Mouse (Mus musculus) hindbrain, embryonic 12.5 days (tissue): Measurements from ENCODE around the gene Ythdf2. TPM values are rescaled to one million over a fixed set of nuclear protein-coding genes. Genes with fewer than 3 reads are reported as not detected.

Source experiments
- ATAC-seq: fragments of 200-750 bp; cut with Nextera tagmentation; 2 replicates; pipeline ENCODE4 v1.8.0; 2017; ENCODE audit warnings: moderate TSS enrichment; ENCODE audit not compliant: low FRiP score
- H3K27ac ChIP-seq: fragments of 300-500 bp; sonication (generic); 2 replicates; pipeline ENCODE4 v1.5.1; 2016; ENCODE audit warnings: mild to moderate bottlenecking
- H3K27me3 ChIP-seq: fragments of 300-500 bp; sonication (generic); 2 replicates; pipeline ENCODE4 v1.6.1; 2016; ENCODE audit warnings: mild to moderate bottlenecking
- H3K36me3 ChIP-seq: fragments of 300-500 bp; sonication (generic); 2 replicates; pipeline ENCODE4 v1.6.1; 2016; ENCODE audit warnings: mild to moderate bottlenecking
- H3K4me1 ChIP-seq: fragments of 300-500 bp; sonication (generic); 2 replicates; pipeline ENCODE4 v1.6.1; 2016
- H3K4me2 ChIP-seq: fragments of 300-500 bp; sonication (generic); replicated peaks from 2 replicates; pipeline ENCODE4 v1.6.1; 2016; ENCODE audit warnings: mild to moderate bottlenecking
- H3K4me3 ChIP-seq: fragments of 300-500 bp; sonication (generic); 2 replicates; pipeline ENCODE4 v1.5.1; 2016; ENCODE audit warnings: mild to moderate bottlenecking
- H3K9ac ChIP-seq: fragments of 300-500 bp; sonication (generic); 2 replicates; pipeline ENCODE4 v1.6.1; 2016; ENCODE audit warnings: mild to moderate bottlenecking, moderate library complexity
- H3K9me3 ChIP-seq: fragments of 300-500 bp; sonication (generic); replicated peaks from 2 replicates; pipeline ENCODE4 v1.6.1; 2016; ENCODE audit warnings: mild to moderate bottlenecking
- WGBS: fragments of 180-500 bp; shearing (Covaris S2); methylation state at CpG from one replicate; pipeline ENCODE4 v1.1.7; 2016; 5-methylcytosine and 5-hydroxymethylcytosine counted together
- polyA plus RNA-seq: library from polyadenylated mRNA; unstranded; fragments of >200 nt; fragmentation: Nextera tagmentation; extraction: Ambion mirVana; gene quantifications from 2 replicates; pipeline ENCODE4 v1.2.1, GENCODE M21; 2016

Gene Ythdf2
- polyA plus RNA-seq: 141 and 149 TPM in 2 replicates

- 1% methylated on average over 72 of the region's 78 CpGs for WGBS
- ATAC-seq: peak; percentile 98
These were observed at the start of gene Ythdf2 for GRCm38 (mm10) chr4:132211953-132212734. Ythdf2 (minus strand) TSS chr4:132212303.

GRCm38 (mm10) chr4:132260404-132261379, 48.6 kb upstream of the Ythdf2 start:
- Histone ChIP-seq H3K36me3 (no peaks in the 10 kb centered on the region), H3K9ac (peak overlapping the region; percentile 98)
- 5% methylated on average over 28 of the region's 64 CpGs for WGBS

More at GRCm38 (mm10) chr4:132211953-132212734, at the start of gene Ythdf2:
- Histone ChIP-seq H3K9ac (peak within 1 kb of the TSS; percentile 100), H3K27ac (peak within 1 kb of the TSS; percentile 88), H3K27me3 (no peaks in the 10 kb centered on the region), H3K4me3 (peak within 1 kb of the TSS; percentile 100), H3K4me2 (peak within 1 kb of the TSS; percentile 76), H3K9me3 (no peaks in the 10 kb centered on the region), H3K4me1 (peaks cover 17% of the 10 kb centered on the region), H3K36me3 (peaks cover 15% of the 10 kb centered on the region)

GRCm38 (mm10) chr4:132259248-132259647, 47.1 kb upstream of the Ythdf2 start:
- no peak for ATAC-seq
- H3K4me1 ChIP-seq: peaks cover 23% of the 10 kb centered on the region
- no peaks in the 10 kb centered on the region for H3K36me3 ChIP-seq
- no peak overlapping the region; the same call in 1 of the 2 replicates for H3K4me2 ChIP-seq
- no peak overlapping the region for H3K4me3 ChIP-seq
- H3K9ac ChIP-seq: no peak overlapping the region
- 93% methylated on average over 4 of the region's 4 CpGs for WGBS
- no peaks in the 10 kb centered on the region for H3K9me3 ChIP-seq
- no peaks in the 10 kb centered on the region for H3K27me3 ChIP-seq
- no peak overlapping the region for H3K27ac ChIP-seq

More at GRCm38 (mm10) chr4:132260404-132261379, 48.6 kb upstream of the Ythdf2 start:
- Histone ChIP-seq H3K9me3 (no peaks in the 10 kb centered on the region), H3K4me2 (peak overlapping the region; percentile 89), H3K27ac (peak overlapping the region; percentile 93), H3K4me1 (peaks cover 23% of the 10 kb centered on the region), H3K27me3 (no peaks in the 10 kb centered on the region), H3K4me3 (peak overlapping the region; percentile 90)
- peak; percentile 80 for ATAC-seq

GRCm38 (mm10) chr4:132256384-132256783, 44.3 kb upstream of the Ythdf2 start:
- H3K4me3 ChIP-seq: no peak overlapping the region
- H3K27ac ChIP-seq: no peak overlapping the region
- H3K27me3 ChIP-seq: no peaks in the 10 kb centered on the region
- no peak overlapping the region for H3K9ac ChIP-seq
- ATAC-seq: no peak
- peaks cover 18% of the 10 kb centered on the region for H3K4me1 ChIP-seq
- H3K9me3 ChIP-seq: no peaks in the 10 kb centered on the region
- no peak overlapping the region for H3K4me2 ChIP-seq
- 92% methylated on average over 3 of the region's 3 CpGs for WGBS
- peaks cover 2% of the 10 kb centered on the region for H3K36me3 ChIP-seq

GRCm38 (mm10) chr4:132254986-132255385, 42.9 kb upstream of the Ythdf2 start:
- Histone ChIP-seq H3K36me3 (peaks cover 14% of the 10 kb centered on the region), H3K9me3 (no peaks in the 10 kb centered on the region), H3K4me2 (no peak overlapping the region), H3K9ac (no peak overlapping the region), H3K27me3 (no peaks in the 10 kb centered on the region), H3K4me1 (peaks cover 12% of the 10 kb centered on the region), H3K27ac (no peak overlapping the region), H3K4me3 (no peak overlapping the region)
- no peak for ATAC-seq
- WGBS: 77% methylated on average over 3 of the region's 3 CpGs

GRCm38 (mm10) chr4:132253622-132254021, 41.5 kb upstream of the Ythdf2 start:
- peaks cover 25% of the 10 kb centered on the region for H3K36me3 ChIP-seq
- no peak overlapping the region for H3K9ac ChIP-seq
- H3K9me3 ChIP-seq: no peaks in the 10 kb centered on the region
- no peak for ATAC-seq
- H3K27ac ChIP-seq: no peak overlapping the region
- no peak overlapping the region for H3K4me3 ChIP-seq
- 95% methylated on average over 2 of the region's 2 CpGs for WGBS
- H3K4me1 ChIP-seq: no peaks in the 10 kb centered on the region
- no peak overlapping the region for H3K4me2 ChIP-seq
- no peaks in the 10 kb centered on the region for H3K27me3 ChIP-seq

- Histone ChIP-seq H3K4me1 (no peaks in the 10 kb centered on the region), H3K27ac (no peak overlapping the region), H3K4me3 (no peak overlapping the region), H3K4me2 (no peak overlapping the region), H3K9me3 (no peaks in the 10 kb centered on the region), H3K36me3 (peaks cover 30% of the 10 kb centered on the region), H3K27me3 (no peaks in the 10 kb centered on the region), H3K9ac (no peak overlapping the region)
- ATAC-seq: no peak
- WGBS: 88% methylated on average over 8 of the region's 8 CpGs
These were observed 41.0 kb upstream of the Ythdf2 start for GRCm38 (mm10) chr4:132253128-132253527.

- Histone ChIP-seq H3K9ac (no peak overlapping the region), H3K4me1 (no peaks in the 10 kb centered on the region), H3K36me3 (peaks cover 40% of the 10 kb centered on the region), H3K4me3 (no peak overlapping the region), H3K27ac (no peak overlapping the region), H3K9me3 (no peaks in the 10 kb centered on the region), H3K4me2 (no peak overlapping the region), H3K27me3 (no peaks in the 10 kb centered on the region)
- no peak for ATAC-seq
- WGBS: 96% methylated on average over 9 of the region's 9 CpGs
These were observed 39.5 kb upstream of the Ythdf2 start for GRCm38 (mm10) chr4:132251596-132251995.

- 93% methylated on average over 5 of the region's 5 CpGs for WGBS
- peaks cover 70% of the 10 kb centered on the region for H3K36me3 ChIP-seq
- no peaks in the 10 kb centered on the region for H3K27me3 ChIP-seq
- H3K27ac ChIP-seq: no peak overlapping the region
- no peaks in the 10 kb centered on the region for H3K9me3 ChIP-seq
- no peak for ATAC-seq
- no peak overlapping the region for H3K4me2 ChIP-seq
- H3K4me3 ChIP-seq: no peak overlapping the region
- H3K4me1 ChIP-seq: no peaks in the 10 kb centered on the region
- no peak overlapping the region for H3K9ac ChIP-seq
These were observed 35.4 kb upstream of the Ythdf2 start for GRCm38 (mm10) chr4:132247451-132247997.

GRCm38 (mm10) chr4:132245643-132246042, 33.5 kb upstream of the Ythdf2 start:
- no peak overlapping the region for H3K4me2 ChIP-seq
- no peaks in the 10 kb centered on the region for H3K27me3 ChIP-seq
- no peaks in the 10 kb centered on the region for H3K9me3 ChIP-seq
- H3K4me1 ChIP-seq: no peaks in the 10 kb centered on the region
- no peak overlapping the region for H3K9ac ChIP-seq
- no peak overlapping the region for H3K4me3 ChIP-seq
- ATAC-seq: no peak
- peaks cover 79% of the 10 kb centered on the region for H3K36me3 ChIP-seq
- WGBS: 95% methylated on average over 3 of the region's 3 CpGs
- H3K27ac ChIP-seq: no peak overlapping the region

- H3K9ac ChIP-seq: no peak overlapping the region
- no peaks in the 10 kb centered on the region for H3K4me1 ChIP-seq
- H3K27ac ChIP-seq: no peak overlapping the region
- H3K27me3 ChIP-seq: no peaks in the 10 kb centered on the region
- 89% methylated on average over 3 of the region's 3 CpGs for WGBS
- H3K9me3 ChIP-seq: no peaks in the 10 kb centered on the region
- no peak overlapping the region for H3K4me2 ChIP-seq
- H3K4me3 ChIP-seq: no peak overlapping the region
- ATAC-seq: no peak
- H3K36me3 ChIP-seq: peaks cover 79% of the 10 kb centered on the region
These were observed 29.1 kb upstream of the Ythdf2 start for GRCm38 (mm10) chr4:132241208-132241607.

GRCm38 (mm10) chr4:132240367-132240766, 28.3 kb upstream of the Ythdf2 start:
- Histone ChIP-seq H3K9me3 (no peaks in the 10 kb centered on the region), H3K9ac (no peak overlapping the region), H3K27ac (no peak overlapping the region), H3K27me3 (no peaks in the 10 kb centered on the region), H3K36me3 (peaks cover 78% of the 10 kb centered on the region), H3K4me3 (no peak overlapping the region), H3K4me1 (no peaks in the 10 kb centered on the region), H3K4me2 (no peak overlapping the region)
- ATAC-seq: no peak
- 95% methylated on average over 3 of the region's 3 CpGs for WGBS
